Mouse (Mus musculus) cortical plate, adult 2 months (tissue): ENCODE results near the gene Rarres2.

ENCODE experiments used
- CTCF ChIP-seq: fragments of 200-500 bp; IDR thresholded peaks from 2 replicates; pipeline ENCODE4 v1.5.1; 2011; ENCODE audit warnings: mild to moderate bottlenecking, control low read depth, low read length; ENCODE audit not compliant: insufficient read depth; ENCODE audit errors: extremely low read depth
- POLR2A ChIP-seq: fragments of 200-500 bp; IDR thresholded peaks from 2 replicates; pipeline ENCODE4 v1.6.1; 2011; ENCODE audit warnings: mild to moderate bottlenecking, low read length, control low read depth; ENCODE audit not compliant: insufficient read depth; ENCODE audit errors: extremely low read depth

DNA sequence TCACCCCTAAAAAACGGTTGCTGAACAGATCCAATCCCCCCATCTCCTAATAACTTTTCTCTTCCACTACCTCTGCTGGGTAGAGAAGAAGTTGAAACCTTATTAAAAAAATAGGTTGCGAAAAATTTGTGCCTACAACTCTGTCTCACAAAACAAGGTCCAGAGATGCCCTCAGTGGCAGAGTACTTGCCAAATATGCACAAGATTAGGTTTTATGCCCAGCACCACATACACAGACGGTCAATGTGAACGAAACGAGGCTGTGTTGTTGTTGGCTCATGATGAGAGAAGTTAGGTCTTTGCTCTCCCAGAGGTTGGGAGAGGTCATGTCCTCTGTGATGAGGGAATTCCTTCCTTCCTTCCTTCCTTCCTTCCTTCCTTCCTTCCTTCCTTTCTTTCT is 27.3 kb downstream of the Rarres2 start:
- TF ChIP-seq POLR2A (no peak), CTCF (no peak)
